In genomic region chr14:31252091-31252490, GRCm38 (mm10) we compare ENCODE assay signal across 8 mouse cellular contexts. TPM values are rescaled to one million over a fixed set of nuclear protein-coding genes. Genes with fewer than 3 reads are reported as not detected.
DNase-seq lines count a peak whose midpoint lies in the region; ATAC-seq and TF ChIP-seq lines count a peak whose summit lies in the region.

No protein-coding gene starts in this region.

- ATAC-seq in heart, embryonic 13.5 days (ENCODE audit: extremely low read depth, insufficient number of reproducible peaks, low FRiP score, low TSS enrichment): no peak
- ATAC-seq in midbrain, embryonic 11.5 days (ENCODE audit: low FRiP score): no peak

- H3K9ac ChIP-seq in heart, embryonic 13.5 days: peak overlapping the region; percentile 94
- H3K9ac ChIP-seq in MEL (ENCODE audit: control insufficient read depth, low read depth, low read length, poor library complexity, severe bottlenecking): peak overlapping the region; percentile 99
- H3K9ac ChIP-seq in midbrain, embryonic 11.5 days (ENCODE audit: low read length): peak overlapping the region; percentile 96

- WGBS in heart, embryonic 13.5 days: 86% methylated on average over 5 of the region's 5 CpGs
- WGBS in hindbrain, embryonic 10.5 days: 86% methylated on average over 5 of the region's 5 CpGs
- 86% methylated on average over 5 of the region's 5 CpGs for WGBS in midbrain, embryonic 11.5 days

- TF ChIP-seq RAD21 in MEL (IDR thresholded peaks at IDR 0.05; ENCODE audit: low read depth, low read length): no peak

- H3K36me3 ChIP-seq in heart, embryonic 13.5 days: peaks cover 47% of the 10 kb centered on the region
- peaks cover 3 to 13% of the 10 kb centered on the region in 2 experiments; a peak in 3 of 4 replicates for H3K36me3 ChIP-seq in MEL (ENCODE audit: control insufficient read depth in 1 of 2, insufficient read depth in 2 of 2, low read length in 2 of 2)
- peaks cover 46% of the 10 kb centered on the region for H3K36me3 ChIP-seq in hindbrain, embryonic 10.5 days
- peaks cover 28% of the 10 kb centered on the region for H3K36me3 ChIP-seq in midbrain, embryonic 11.5 days (ENCODE audit: control insufficient read depth, insufficient read depth, low read length)

- no peak for TF ChIP-seq EP300 in MEL (IDR thresholded peaks at IDR 0.05; ENCODE audit: low read depth in 1 of 2, low read length in 2 of 2)

- peak overlapping the region; percentile 71 for H3K4me3 ChIP-seq in heart, embryonic 13.5 days
- H3K4me3 ChIP-seq in MEL (ENCODE audit: control insufficient read depth in 1 of 2, insufficient read depth in 1 of 2, low read depth in 2 of 2, low read length in 2 of 2): peak overlapping the region; percentile 95 to 99
- H3K4me3 ChIP-seq in hindbrain, embryonic 10.5 days: peak overlapping the region; percentile 78
- peak overlapping the region; percentile 98 for H3K4me3 ChIP-seq in midbrain, embryonic 11.5 days (ENCODE audit: low read depth, low read length)

- H3K79me2 ChIP-seq in MEL (ENCODE audit: control insufficient read depth, insufficient read depth, low read length, poor library complexity): peaks cover 20% of the 10 kb centered on the region

- H3K4me2 ChIP-seq in heart, embryonic 13.5 days: peak overlapping the region; percentile 87
- peak overlapping the region; percentile 91 for H3K4me2 ChIP-seq in midbrain, embryonic 11.5 days

- peaks cover 24% of the 10 kb centered on the region for H3K4me1 ChIP-seq in heart, embryonic 13.5 days
- H3K4me1 ChIP-seq in MEL (ENCODE audit: control insufficient read depth in 1 of 2, insufficient read depth in 2 of 2, low read length in 2 of 2): peaks cover 3 to 14% of the 10 kb centered on the region in 2 experiments; a peak in 3 of 4 replicates
- peaks cover 19% of the 10 kb centered on the region for H3K4me1 ChIP-seq in hindbrain, embryonic 10.5 days (replicated peaks)
- H3K4me1 ChIP-seq in midbrain, embryonic 11.5 days (ENCODE audit: control insufficient read depth, insufficient read depth, low read length): peaks cover 11% of the 10 kb centered on the region; the same call in 1 of the 2 replicates

- no peak for DNase-seq in heart, postnatal 10 days
- no peak for DNase-seq in MEL (ENCODE audit: low read depth, low spot score)
- DNase-seq in hindbrain, embryonic 10.5 days (ENCODE audit: low spot score): no peak
- peak; percentile 56 for DNase-seq in midbrain, embryonic 11.5 days (ENCODE audit: low spot score, missing footprints)
- no peak for DNase-seq in gastrocnemius, postnatal 36 days
- no peak for DNase-seq in ovary, postnatal 10 days (ENCODE audit: low spot score)
- DNase-seq in cerebellum, adult 9-10 months: no peak

- H3K27ac ChIP-seq in heart, embryonic 13.5 days (replicated peaks): no peak overlapping the region; the same call in 1 of the 2 replicates
- H3K27ac ChIP-seq in MEL (ENCODE audit: control insufficient read depth, low read depth, low read length): no peak overlapping the region
- peak overlapping the region; percentile 97 for H3K27ac ChIP-seq in hindbrain, embryonic 10.5 days
- no peak overlapping the region for H3K27ac ChIP-seq in midbrain, embryonic 11.5 days (ENCODE audit: low read depth, low read length)

- TF ChIP-seq POLR2A in MEL (IDR thresholded peaks at IDR 0.05; ENCODE audit: control insufficient read depth in 1 of 2, insufficient read depth in 1 of 2, low read depth in 1 of 2, low read length in 2 of 2, poor library complexity in 1 of 2): no peak

- intact Hi-C loops in heart, postnatal 10 days (cut with DNase I): loop anchor here (5.0 kb wide), 2 partner anchors 85 to 125 kb away; partner anchors contain the start of genes Capn7 and Smim4
- intact Hi-C loops in gastrocnemius, postnatal 36 days (cut with DNase I): no loop called here

- TF ChIP-seq CTCF in MEL (IDR thresholded peaks at IDR 0.05 in 2 of 3, conservative IDR thresholded peaks at IDR 0.05 in 1 of 3; ENCODE audit: control insufficient read depth in 1 of 3, insufficient read depth in 1 of 3, low read depth in 2 of 3, low read length in 3 of 3, poor library complexity in 1 of 3, severe bottlenecking in 1 of 3): no peak

- no peaks in the 10 kb centered on the region for H3K9me3 ChIP-seq in heart, embryonic 13.5 days
- no peaks in the 10 kb centered on the region for H3K9me3 ChIP-seq in MEL (replicated peaks; ENCODE audit: insufficient read depth, low read length)
- H3K9me3 ChIP-seq in hindbrain, embryonic 10.5 days: no peaks in the 10 kb centered on the region
- H3K9me3 ChIP-seq in midbrain, embryonic 11.5 days (ENCODE audit: control insufficient read depth, low read length): no peaks in the 10 kb centered on the region

- H3K27me3 ChIP-seq in heart, embryonic 13.5 days (replicated peaks): no peaks in the 10 kb centered on the region
- no peaks in the 10 kb centered on the region for H3K27me3 ChIP-seq in MEL (ENCODE audit: control insufficient read depth in 1 of 2, insufficient read depth in 2 of 2, low read length in 2 of 2)
- H3K27me3 ChIP-seq in hindbrain, embryonic 10.5 days (ENCODE audit: insufficient read depth, poor library complexity, severe bottlenecking): no peaks in the 10 kb centered on the region
- H3K27me3 ChIP-seq in midbrain, embryonic 11.5 days (ENCODE audit: control insufficient read depth, insufficient read depth, low read length): no peaks in the 10 kb centered on the region

TF ChIP-seq in MEL, 35 proteins besides CTCF, POLR2A, EP300 and RAD21:
- TF ChIP-seq NRF1 (IDR thresholded peaks at IDR 0.05; ENCODE audit: insufficient read depth, low read depth, low read length, poor library complexity, severe bottlenecking) (no peak), USF1 (IDR thresholded peaks at IDR 0.05; ENCODE audit: low read depth, low read length) (no peak), ETS1 (IDR thresholded peaks at IDR 0.05; ENCODE audit: low read depth, low read length) (no peak), MAFK (IDR thresholded peaks at IDR 0.05; ENCODE audit: borderline replicate concordance, low read depth, low read length) (no peak), GATA1 (IDR thresholded peaks at IDR 0.05; ENCODE audit: low read depth, low read length) (no peak), GABPA (IDR thresholded peaks at IDR 0.05; ENCODE audit: low read depth, low read length) (no peak)

RNA-seq across cellular contexts. Expression of gene Bap1, which starts 0.8 kb away (rescaled TPM):
- polyA plus RNA-seq in heart, embryonic 13.5 days (2015; fragmentation: Nextera tagmentation; extraction: Ambion mirVana): 52.0 and 59.1 TPM in 2 replicates
- 10 to 100 TPM; 51.1 to 55.0 TPM for total RNA-seq in heart, postnatal 10 days (2021)
- total RNA-seq in MEL (2012; rRNA removed): 70.1 and 85.4 TPM in 2 replicates
- polyA plus RNA-seq in MEL (2012; ENCODE audit: insufficient read depth in 1 of 2, insufficient read length in 2 of 2, low read depth in 1 of 2, low replicate concordance in 2 of 2, missing spikeins in 1 of 2): 100 to 1,000 TPM; 112 to 177 TPM
- 121 and 137 TPM in 2 replicates for polyA plus RNA-seq in hindbrain, embryonic 10.5 days (2016; fragmentation: Nextera tagmentation; extraction: Ambion mirVana)
- 95.7 and 95.9 TPM in 2 replicates for polyA plus RNA-seq in midbrain, embryonic 11.5 days (2014; fragmentation: Nextera tagmentation; extraction: Ambion mirVana)
- 10 to 100 TPM; 41.5 to 43.2 TPM for total RNA-seq in gastrocnemius, postnatal 36 days (2021)

RNA-seq across cellular contexts. Expression of gene Phf7, which starts 1.0 kb away (rescaled TPM):
- polyA plus RNA-seq in heart, embryonic 13.5 days (2015; fragmentation: Nextera tagmentation; extraction: Ambion mirVana): 7.8 and 8.2 TPM in 2 replicates
- total RNA-seq in heart, postnatal 10 days (2021): 1 to 10 TPM; 5.2 to 6.0 TPM
- total RNA-seq in MEL (2012; rRNA removed): 6.0 and 6.7 TPM in 2 replicates
- 1 to 10 TPM in 1 of 2 experiments, not detected in 1; 7.6 TPM for polyA plus RNA-seq in MEL (2012; ENCODE audit: insufficient read depth in 1 of 2, insufficient read length in 2 of 2, low read depth in 1 of 2, low replicate concordance in 2 of 2, missing spikeins in 1 of 2)
- polyA plus RNA-seq in hindbrain, embryonic 10.5 days (2016; fragmentation: Nextera tagmentation; extraction: Ambion mirVana): 12.7 and 13.1 TPM in 2 replicates
- polyA plus RNA-seq in midbrain, embryonic 11.5 days (2014; fragmentation: Nextera tagmentation; extraction: Ambion mirVana): 12.5 and 14.3 TPM in 2 replicates
- total RNA-seq in gastrocnemius, postnatal 36 days (2021): 1 to 10 TPM; 6.8 to 8.6 TPM

RNA-seq across cellular contexts. Expression of gene Sema3g, which starts 34.4 kb away (rescaled TPM):
- 0.51 TPM in 2 replicates for polyA plus RNA-seq in heart, embryonic 13.5 days (2015; fragmentation: Nextera tagmentation; extraction: Ambion mirVana)
- 10 to 100 TPM; 15.1 to 16.9 TPM for total RNA-seq in heart, postnatal 10 days (2021)
- 0.03 and 0.04 TPM in 2 replicates for total RNA-seq in MEL (2012; rRNA removed)
- polyA plus RNA-seq in MEL (2012; ENCODE audit: insufficient read depth in 1 of 2, insufficient read length in 2 of 2, low read depth in 1 of 2, low replicate concordance in 2 of 2, missing spikeins in 1 of 2): under 1 TPM in 1 of 2 experiments, not detected in 1; 0.25 TPM
- 0.78 and 0.91 TPM in 2 replicates for polyA plus RNA-seq in hindbrain, embryonic 10.5 days (2016; fragmentation: Nextera tagmentation; extraction: Ambion mirVana)
- polyA plus RNA-seq in midbrain, embryonic 11.5 days (2014; fragmentation: Nextera tagmentation; extraction: Ambion mirVana): 0.19 and 0.37 TPM in 2 replicates
- 1 to 10 TPM; 6.0 to 8.1 TPM for total RNA-seq in gastrocnemius, postnatal 36 days (2021)

RNA-seq across cellular contexts. Expression of gene Nisch, which starts 35.3 kb away (rescaled TPM):
- polyA plus RNA-seq in heart, embryonic 13.5 days (2015; fragmentation: Nextera tagmentation; extraction: Ambion mirVana): 340 and 345 TPM in 2 replicates
- 100 to 1,000 TPM; 234 to 236 TPM for total RNA-seq in heart, postnatal 10 days (2021)
- total RNA-seq in MEL (2012; rRNA removed): 49.1 and 53.0 TPM in 2 replicates
- polyA plus RNA-seq in MEL (2012; ENCODE audit: insufficient read depth in 1 of 2, insufficient read length in 2 of 2, low read depth in 1 of 2, low replicate concordance in 2 of 2, missing spikeins in 1 of 2): 100 to 1,000 TPM in 1 of 2 experiments, not detected in 1; 154 TPM
- 432 and 459 TPM in 2 replicates for polyA plus RNA-seq in hindbrain, embryonic 10.5 days (2016; fragmentation: Nextera tagmentation; extraction: Ambion mirVana)
- polyA plus RNA-seq in midbrain, embryonic 11.5 days (2014; fragmentation: Nextera tagmentation; extraction: Ambion mirVana): 243 and 258 TPM in 2 replicates
- total RNA-seq in gastrocnemius, postnatal 36 days (2021): 10 to 100 TPM; 54.4 to 63.2 TPM

RNA-seq across cellular contexts. Expression of gene Tnnc1, which starts 44.0 kb away (rescaled TPM):
- polyA plus RNA-seq in heart, embryonic 13.5 days (2015; fragmentation: Nextera tagmentation; extraction: Ambion mirVana): 3,442 and 4,164 TPM in 2 replicates
- 1,000 to 10,000 TPM; 5,439 to 5,458 TPM for total RNA-seq in heart, postnatal 10 days (2021)
- not detected in 2 replicates for total RNA-seq in MEL (2012; rRNA removed)
- under 1 TPM in 1 of 2 experiments, not detected in 1; 0.19 TPM for polyA plus RNA-seq in MEL (2012; ENCODE audit: insufficient read depth in 1 of 2, insufficient read length in 2 of 2, low read depth in 1 of 2, low replicate concordance in 2 of 2, missing spikeins in 1 of 2)
- 1.5 and 4.3 TPM in 2 replicates for polyA plus RNA-seq in hindbrain, embryonic 10.5 days (2016; fragmentation: Nextera tagmentation; extraction: Ambion mirVana)
- polyA plus RNA-seq in midbrain, embryonic 11.5 days (2014; fragmentation: Nextera tagmentation; extraction: Ambion mirVana): 0.40 and 0.80 TPM in 2 replicates
- 100 to 1,000 TPM; 121 to 774 TPM for total RNA-seq in gastrocnemius, postnatal 36 days (2021)
